Comparison of ENCODE assay signal across 18 mouse cellular contexts in the genomic region with DNA sequence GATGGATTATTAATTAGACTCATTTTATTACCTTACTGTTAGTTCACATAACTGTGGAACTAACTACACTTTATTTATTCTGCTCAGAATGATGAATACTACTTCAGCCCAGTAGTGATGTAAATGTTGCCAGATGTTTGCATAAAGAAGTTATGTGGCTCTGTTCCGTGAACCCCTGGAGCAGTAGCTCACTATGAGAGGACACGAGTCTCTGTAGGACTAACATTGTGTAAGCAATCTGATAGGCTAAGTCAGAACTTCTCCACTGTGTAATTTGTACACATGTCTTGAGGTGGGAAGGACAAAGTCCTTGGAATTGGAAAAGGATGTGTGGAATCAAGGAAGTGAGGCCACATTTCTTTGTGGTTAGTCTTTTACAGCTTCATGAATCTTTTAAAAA. TPM values are rescaled to one million over a fixed set of nuclear protein-coding genes. Genes with fewer than 3 reads are reported as not detected.
"Had no signal": no experiment of that assay in that cellular context is flagged by ENCODE, and none has a peak within 500 bp of the region (broad histone marks: within the 10 kb centered on the region; RNA-seq: fewer than 3 reads in every experiment).

No protein-coding gene starts in this region.

- H3K4me2 ChIP-seq: liver, embryonic 13.5 days; lung, embryonic 15.5 days; neural tube, embryonic 12.5 days had no signal

- DNase-seq: kidney, adult 9 months; kidney, postnatal 10 days; kidney, postnatal 4 days; left cerebral cortex, postnatal 4 days; liver; liver, embryonic 13.5 days; liver, postnatal 0 days; midbrain, embryonic 14.5 days; right cerebral cortex, postnatal 14 days; thymus, postnatal 4 days had no signal

- H3K27me3 ChIP-seq: liver, embryonic 13.5 days; lung, embryonic 15.5 days; neural tube, embryonic 12.5 days had no signal

- H3K9me3 ChIP-seq: liver, embryonic 13.5 days; lung, embryonic 15.5 days; neural tube, embryonic 12.5 days had no signal

- H3K4me3 ChIP-seq: layer of hippocampus, adult 2 months; liver, embryonic 13.5 days; lung, embryonic 15.5 days; neural tube, embryonic 12.5 days had no signal

- H3K4me1 ChIP-seq: liver, embryonic 13.5 days; lung, embryonic 15.5 days; neural tube, embryonic 12.5 days had no signal

- H3K9ac ChIP-seq: liver, embryonic 13.5 days; liver, postnatal 0 days; lung, embryonic 15.5 days; neural tube, embryonic 12.5 days had no signal

- ATAC-seq: intestine, postnatal 0 days; liver, postnatal 0 days had no signal

- H3K27ac ChIP-seq: layer of hippocampus, adult 2 months; liver, embryonic 13.5 days; lung, embryonic 15.5 days; neural tube, embryonic 12.5 days had no signal

- H3K36me3 ChIP-seq: liver, embryonic 13.5 days; lung, embryonic 15.5 days; neural tube, embryonic 12.5 days had no signal

RNA-seq across cellular contexts. Expression of a gene that starts 45.5 kb away (rescaled TPM):
- total RNA-seq: megakaryocyte-erythroid progenitor cell, adult 5-6 weeks; monocyte, adult 5-6 weeks; neutrophil, adult 5-6 weeks had no signal
- polyA plus RNA-seq: spleen, adult 2 months had no signal
